Mouse (Mus musculus): ENCODE measurements around the gene Esrrb.

Esrrb gene

GRCm38 (mm10) chr12:86498765-86499164 is 137.8 kb downstream of the Esrrb start:
- DNase-seq (ENCODE audit: low spot score) = no peak

GRCm38 (mm10) chr12:86501728-86502127 is 140.8 kb downstream of the Esrrb start:
- no peak for DNase-seq (ENCODE audit: low spot score)

GRCm38 (mm10) chr12:86503921-86504320 is 143.0 kb downstream of the Esrrb start:
- DNase-seq (ENCODE audit: low spot score) = no peak

GRCm38 (mm10) chr12:86504321-86504720 is 143.4 kb downstream of the Esrrb start:
- no peak for DNase-seq (ENCODE audit: low spot score)

- DNase-seq (ENCODE audit: low spot score) = no peak
Observed at GRCm38 (mm10) chr12:86507741-86508140, 146.8 kb downstream of the Esrrb start.

GRCm38 (mm10) chr12:86508313-86508988 is 147.5 kb downstream of the Esrrb start:
- DNase-seq (ENCODE audit: low spot score) = no peak

- DNase-seq (ENCODE audit: low spot score) = peak; percentile 36
Observed at GRCm38 (mm10) chr12:86509295-86510279, 148.7 kb downstream of the Esrrb start.

GRCm38 (mm10) chr12:86512335-86512734 is 151.4 kb downstream of the Esrrb start:
- DNase-seq (ENCODE audit: low spot score) = no peak

GRCm38 (mm10) chr12:86513596-86513995 is 152.7 kb downstream of the Esrrb start:
- DNase-seq (ENCODE audit: low spot score) = no peak

- peak; percentile 27 for DNase-seq (ENCODE audit: low spot score)
Observed at GRCm38 (mm10) chr12:86516602-86517001, 155.7 kb downstream of the Esrrb start.

- no peak for DNase-seq (ENCODE audit: low spot score)
Observed at GRCm38 (mm10) chr12:86517721-86518120, 156.8 kb downstream of the Esrrb start.

- peak; percentile 29 for DNase-seq (ENCODE audit: low spot score)
Observed at GRCm38 (mm10) chr12:86518746-86519145, 157.8 kb downstream of the Esrrb start.

GRCm38 (mm10) chr12:86534283-86534682 is 173.4 kb downstream of the Esrrb start:
- no peak for DNase-seq (ENCODE audit: low spot score)

- DNase-seq (ENCODE audit: low spot score) = no peak
Observed at GRCm38 (mm10) chr12:86537799-86538198, 176.9 kb downstream of the Esrrb start.

- no peak for DNase-seq (ENCODE audit: low spot score)
Observed at GRCm38 (mm10) chr12:86538711-86539110, 177.8 kb downstream of the Esrrb start.

GRCm38 (mm10) chr12:86539511-86539910 is 178.6 kb downstream of the Esrrb start:
- DNase-seq (ENCODE audit: low spot score) = no peak

- DNase-seq (ENCODE audit: low spot score) = peak; percentile 73
Observed at GRCm38 (mm10) chr12:86547808-86548207, 186.9 kb downstream of the Esrrb start.

- DNase-seq (ENCODE audit: low spot score) = no peak
Observed at GRCm38 (mm10) chr12:86553037-86553436, 192.1 kb downstream of the Esrrb start.

GRCm38 (mm10) chr12:86556796-86557517 is 196.0 kb downstream of the Esrrb start:
- no peak for DNase-seq (ENCODE audit: low spot score)

GRCm38 (mm10) chr12:86558889-86559288 is 198.0 kb downstream of the Esrrb start:
- DNase-seq (ENCODE audit: low spot score) = no peak

GRCm38 (mm10) chr12:86562705-86563104 is 201.8 kb downstream of the Esrrb start:
- DNase-seq (ENCODE audit: low spot score) = no peak

- no peak for DNase-seq (ENCODE audit: low spot score)
Observed at GRCm38 (mm10) chr12:86565996-86566395, 205.1 kb downstream of the Esrrb start.

Data from embryo, embryonic 10 days (tissue).